Mouse (Mus musculus) hindbrain, embryonic 11.5 days (tissue): Measurements from ENCODE around the gene Tbx19. TPM values are rescaled to one million over a fixed set of nuclear protein-coding genes. Genes with fewer than 3 reads are reported as not detected.

Experiments used
- ATAC-seq: fragments of 200-750 bp; cut with Nextera tagmentation; 2 replicates; pipeline ENCODE4 v1.8.0; 2017; ENCODE audit warnings: mild to moderate bottlenecking, moderate TSS enrichment, moderate library complexity; ENCODE audit not compliant: low FRiP score
- DNase-seq: peaks from one replicate; pipeline ENCODE4 v3.0.0-alpha.2; 2015; ENCODE audit warnings: low spot score
- H3K27ac ChIP-seq: fragments of 300-500 bp; sonication (generic); 2 replicates; pipeline ENCODE4 v1.5.1; 2014; ENCODE audit warnings: mild to moderate bottlenecking, low read depth, low read length
- H3K27me3 ChIP-seq: fragments of 300-500 bp; sonication (generic); 2 replicates; pipeline ENCODE4 v1.6.1; 2014; ENCODE audit warnings: mild to moderate bottlenecking, low read length, moderate library complexity, mixed read lengths; ENCODE audit not compliant: control insufficient read depth, insufficient read depth
- H3K36me3 ChIP-seq: fragments of 300-500 bp; sonication (generic); 2 replicates; pipeline ENCODE4 v1.6.1; 2014; ENCODE audit warnings: mild to moderate bottlenecking, low read length, moderate library complexity, mixed read lengths; ENCODE audit not compliant: control insufficient read depth, insufficient read depth
- H3K4me1 ChIP-seq: fragments of 300-500 bp; sonication (generic); replicated peaks from 2 replicates; pipeline ENCODE4 v1.6.1; 2014; ENCODE audit warnings: low read length, mixed read lengths; ENCODE audit not compliant: control insufficient read depth, insufficient read depth
- H3K4me2 ChIP-seq: fragments of 300-500 bp; sonication (generic); replicated peaks from 2 replicates; pipeline ENCODE4 v1.6.1; 2014; ENCODE audit warnings: mild to moderate bottlenecking, low read depth, low read length
- H3K4me3 ChIP-seq: fragments of 300-500 bp; sonication (generic); 2 replicates; pipeline ENCODE4 v1.5.1; 2014; ENCODE audit warnings: low read depth, low read length
- H3K9ac ChIP-seq: fragments of 300-500 bp; sonication (generic); 2 replicates; pipeline ENCODE4 v1.6.1; 2014; ENCODE audit warnings: low read depth, low read length
- H3K9me3 ChIP-seq: fragments of 300-500 bp; sonication (generic); 2 replicates; pipeline ENCODE4 v1.6.1; 2016; ENCODE audit warnings: low read length; ENCODE audit not compliant: control insufficient read depth
- WGBS: fragments of 180-500 bp; shearing (Covaris S2); extraction: QIAGEN DNeasy Blood & Tissue Kit; methylation state at CpG from one replicate; pipeline ENCODE4 v1.1.7; 2014; 5-methylcytosine and 5-hydroxymethylcytosine counted together
- polyA plus RNA-seq: library from polyadenylated mRNA; unstranded; fragments of >200 nt; fragmentation: Nextera tagmentation; extraction: Ambion mirVana; gene quantifications from 2 replicates; pipeline ENCODE4 v1.2.1, GENCODE M21; 2014

Gene Tbx19
- not detected in 2 replicates for polyA plus RNA-seq

GRCm38 (mm10) chr1:165160723-165161405 lies at the start of gene Tbx19:
TSS of gene Tbx19 (minus strand) at chr1:165160773.
- Histone ChIP-seq H3K4me2 (no peak within 1 kb of the TSS), H3K27ac (no peak within 1 kb of the TSS), H3K4me3 (no peak within 1 kb of the TSS), H3K4me1 (no peaks in the 10 kb centered on the region), H3K36me3 (no peaks in the 10 kb centered on the region), H3K9me3 (no peaks in the 10 kb centered on the region), H3K9ac (no peak within 1 kb of the TSS), H3K27me3 (no peaks in the 10 kb centered on the region)
- WGBS, result 86% methylated on average over 8 of the region's 8 CpGs
- no peak for DNase-seq
- no peak for ATAC-seq

- no peak overlapping the region for H3K4me2 ChIP-seq
- DNase-seq, result no peak
- 55% methylated on average over 2 of the region's 2 CpGs for WGBS
- H3K9me3 ChIP-seq, result no peaks in the 10 kb centered on the region
- H3K36me3 ChIP-seq, result no peaks in the 10 kb centered on the region
- H3K4me1 ChIP-seq, result no peaks in the 10 kb centered on the region
- ATAC-seq, result no peak
- H3K27me3 ChIP-seq, result no peaks in the 10 kb centered on the region
- H3K27ac ChIP-seq, result no peak overlapping the region
- H3K4me3 ChIP-seq, result no peak overlapping the region
- no peak overlapping the region for H3K9ac ChIP-seq
Measured at GRCm38 (mm10) chr1:165205591-165205990, 45.0 kb upstream of the Tbx19 start.

- DNase-seq (no peak), ATAC-seq (no peak)
- no peaks in the 10 kb centered on the region for H3K27me3 ChIP-seq
- H3K9ac ChIP-seq, result no peak overlapping the region
- no peaks in the 10 kb centered on the region for H3K36me3 ChIP-seq
- H3K4me3 ChIP-seq, result no peak overlapping the region
- WGBS, result 60% methylated on average over 2 of the region's 2 CpGs
- H3K4me2 ChIP-seq, result no peak overlapping the region
- H3K27ac ChIP-seq, result no peak overlapping the region
- H3K4me1 ChIP-seq, result no peaks in the 10 kb centered on the region
- no peaks in the 10 kb centered on the region for H3K9me3 ChIP-seq
Measured at GRCm38 (mm10) chr1:165203488-165204035, 43.0 kb upstream of the Tbx19 start.

GRCm38 (mm10) chr1:165201445-165202012 lies 41.0 kb upstream of the Tbx19 start:
- Histone ChIP-seq H3K27me3 (no peaks in the 10 kb centered on the region), H3K4me1 (no peaks in the 10 kb centered on the region), H3K9me3 (no peaks in the 10 kb centered on the region), H3K4me3 (no peak overlapping the region), H3K36me3 (no peaks in the 10 kb centered on the region), H3K4me2 (no peak overlapping the region), H3K27ac (no peak overlapping the region), H3K9ac (no peak overlapping the region)
- 81% methylated on average over 4 of the region's 4 CpGs for WGBS
- no peak for ATAC-seq
- DNase-seq, result no peak

GRCm38 (mm10) chr1:165200748-165201147 lies 40.2 kb upstream of the Tbx19 start:
- no peak for ATAC-seq

GRCm38 (mm10) chr1:165199639-165200038 lies 39.1 kb upstream of the Tbx19 start:
- no peak for DNase-seq

More at GRCm38 (mm10) chr1:165200748-165201147, 40.2 kb upstream of the Tbx19 start:
- Histone ChIP-seq H3K4me3 (no peak overlapping the region), H3K27ac (no peak overlapping the region), H3K4me1 (no peaks in the 10 kb centered on the region), H3K9me3 (no peaks in the 10 kb centered on the region), H3K4me2 (no peak overlapping the region), H3K36me3 (no peaks in the 10 kb centered on the region), H3K27me3 (no peaks in the 10 kb centered on the region), H3K9ac (no peak overlapping the region)
- 85% methylated on average over 8 of the region's 8 CpGs for WGBS
- no peak for DNase-seq

GRCm38 (mm10) chr1:165198951-165199350 lies 38.4 kb upstream of the Tbx19 start:
- Histone ChIP-seq H3K4me3 (no peak overlapping the region), H3K4me2 (no peak overlapping the region), H3K9ac (no peak overlapping the region), H3K27ac (no peak overlapping the region), H3K27me3 (no peaks in the 10 kb centered on the region), H3K36me3 (no peaks in the 10 kb centered on the region), H3K4me1 (0 out of 2 replicates have a peak, but pooled peaks cover under 1% of the 10 kb centered on the region), H3K9me3 (no peaks in the 10 kb centered on the region)
- ATAC-seq (no peak), DNase-seq (no peak)
- WGBS, result 71% methylated on average over 1 of the region's 1 CpGs

More at GRCm38 (mm10) chr1:165199639-165200038, 39.1 kb upstream of the Tbx19 start:
- Histone ChIP-seq H3K4me2 (no peak overlapping the region), H3K36me3 (no peaks in the 10 kb centered on the region), H3K9ac (no peak overlapping the region), H3K9me3 (no peaks in the 10 kb centered on the region), H3K27ac (no peak overlapping the region), H3K4me1 (no peaks in the 10 kb centered on the region), H3K4me3 (no peak overlapping the region), H3K27me3 (no peaks in the 10 kb centered on the region)
- no peak for ATAC-seq
- WGBS, result 72% methylated on average over 3 of the region's 3 CpGs

GRCm38 (mm10) chr1:165197875-165198274 lies 37.3 kb upstream of the Tbx19 start:
- Histone ChIP-seq H3K9ac (no peak overlapping the region), H3K27ac (no peak overlapping the region), H3K27me3 (no peaks in the 10 kb centered on the region; the same call in 1 of the 2 replicates), H3K4me3 (no peak overlapping the region), H3K36me3 (no peaks in the 10 kb centered on the region), H3K4me1 (0 out of 2 replicates have a peak, but pooled peaks cover 3% of the 10 kb centered on the region), H3K9me3 (no peaks in the 10 kb centered on the region), H3K4me2 (no peak overlapping the region)
- WGBS, result 85% methylated on average over 3 of the region's 3 CpGs
- DNase-seq (no peak), ATAC-seq (no peak)
